Mouse (Mus musculus) CH12.LX (cell line): ENCODE measurements around the gene Cnpy1. TPM values are rescaled to one million over a fixed set of nuclear protein-coding genes. Genes with fewer than 3 reads are reported as not detected.

ENCODE experiments used
- DNase-seq: peaks from one replicate; pipeline ENCODE4 v3.0.0-alpha.2; 2013; ENCODE audit errors: extremely low read depth
- H3K27ac ChIP-seq: 2 replicates; pipeline ENCODE4 v1.5.1; 2012; ENCODE audit warnings: low read depth, mild to moderate bottlenecking, control low read depth, moderate library complexity; ENCODE audit not compliant: insufficient read depth
- H3K27me3 ChIP-seq: replicated peaks from 2 replicates; pipeline ENCODE3; 2012; ENCODE audit warnings: inconsistent platforms
- H3K36me3 ChIP-seq, 2 experiments: replicated peaks in 1 of 2; 2 replicates each; pipeline versions ENCODE3 to v1.6.1; 2012; ENCODE audit warnings: inconsistent platforms in 1 of 2, low read length in 1 of 2, mild to moderate bottlenecking in 1 of 2, mixed read lengths in 1 of 2, moderate library complexity in 1 of 2; ENCODE audit not compliant: control insufficient read depth in 1 of 2, insufficient read depth in 1 of 2
- H3K4me1 ChIP-seq, 2 experiments: 2 replicates each; pipeline ENCODE4 v1.6.1; 2012; ENCODE audit warnings: inconsistent platforms in 1 of 2, moderate library complexity in 1 of 2; ENCODE audit not compliant: insufficient read depth in 2 of 2, control insufficient read depth in 1 of 2
- H3K4me2 ChIP-seq: 2 replicates; pipeline ENCODE4 v1.6.1; 2012; ENCODE audit warnings: low read depth, mild to moderate bottlenecking, control low read depth; ENCODE audit not compliant: poor library complexity, insufficient read depth, severe bottlenecking
- H3K4me3 ChIP-seq, 3 experiments: fragments of 150-350 bp in 1 of 3; sonication (generic) in 1 of 3; replicated peaks in 1 of 3; 2 replicates each; pipeline versions ENCODE3 to v1.5.1; 2011 to 2012; ENCODE audit warnings: low read depth in 2 of 3, low read length in 2 of 3, mild to moderate bottlenecking in 2 of 3, moderate library complexity in 2 of 3, control low read depth in 1 of 3, improper control_type of control experiment in 1 of 3, inconsistent platforms in 1 of 3, mixed read lengths in 1 of 3; ENCODE audit not compliant: poor library complexity in 1 of 3
- H3K79me2 ChIP-seq: replicated peaks from 2 replicates; pipeline ENCODE4 v1.6.1; 2012; ENCODE audit warnings: mild to moderate bottlenecking, moderate library complexity; ENCODE audit not compliant: control insufficient read depth, poor library complexity, insufficient read depth, severe bottlenecking; ENCODE audit errors: extremely low read depth
- H3K9ac ChIP-seq: 2 replicates; pipeline ENCODE4 v1.6.1; 2012; ENCODE audit warnings: low read depth, mild to moderate bottlenecking, control low read depth, moderate library complexity; ENCODE audit not compliant: insufficient read depth
- H3K9me3 ChIP-seq: replicated peaks from 2 replicates; pipeline ENCODE3; 2012; ENCODE audit warnings: low read length, inconsistent platforms, mixed read lengths
- CHD2 ChIP-seq: IDR thresholded peaks from 2 replicates; pipeline ENCODE4 v1.6.1; 2011; ENCODE audit warnings: low read length, improper control_type of control experiment
- CTCF ChIP-seq, 2 experiments: IDR thresholded peaks in 1 of 2; conservative IDR thresholded peaks in 1 of 2; 2 replicates each; pipeline ENCODE4 v1.5.1; 2011 to 2012; ENCODE audit warnings: low read depth in 2 of 2, low read length in 2 of 2, improper control_type of control experiment in 1 of 2, inconsistent platforms in 1 of 2, mild to moderate bottlenecking in 1 of 2, moderate library complexity in 1 of 2
- EP300 ChIP-seq: IDR thresholded peaks from 2 replicates; pipeline ENCODE4 v1.6.1; 2011; ENCODE audit warnings: low read length, improper control_type of control experiment
- ETS1 ChIP-seq: conservative IDR thresholded peaks from 2 replicates; pipeline ENCODE4 v1.6.1; 2012; ENCODE audit warnings: low read depth, mild to moderate bottlenecking, inconsistent platforms, low read length, improper control_type of control experiment, moderate library complexity
- GABPA ChIP-seq: IDR thresholded peaks from 2 replicates; pipeline ENCODE4 v1.6.1; 2012; ENCODE audit warnings: low read depth, low read length, improper control_type of control experiment, inconsistent platforms; ENCODE audit not compliant: insufficient replicate concordance
- HCFC1 ChIP-seq: IDR thresholded peaks from 2 replicates; pipeline ENCODE4 v1.6.1; 2012; ENCODE audit warnings: low read depth, mild to moderate bottlenecking, inconsistent platforms, low read length, improper control_type of control experiment
- IRF4 ChIP-seq: IDR thresholded peaks from 2 replicates; pipeline ENCODE4 v1.6.1; 2014; ENCODE audit warnings: low read depth, mild to moderate bottlenecking, inconsistent platforms, low read length, improper control_type of control experiment
- KAT2A ChIP-seq: IDR thresholded peaks from 2 replicates; pipeline ENCODE4 v1.6.1; 2012; ENCODE audit warnings: low read length, improper control_type of control experiment, inconsistent platforms; ENCODE audit not compliant: insufficient replicate concordance
- MAFK ChIP-seq: IDR thresholded peaks from 2 replicates; pipeline ENCODE4 v1.6.1; 2011; ENCODE audit warnings: low read length, improper control_type of control experiment; ENCODE audit not compliant: insufficient replicate concordance
- MAX ChIP-seq: IDR thresholded peaks from 2 replicates; pipeline ENCODE4 v1.6.1; 2011; ENCODE audit warnings: low read length, improper control_type of control experiment
- MEF2A ChIP-seq: IDR thresholded peaks from 2 replicates; pipeline ENCODE4 v1.6.1; 2014; ENCODE audit warnings: low read depth, mild to moderate bottlenecking, inconsistent platforms, low read length, improper control_type of control experiment, borderline replicate concordance
- MXI1 ChIP-seq: IDR thresholded peaks from 2 replicates; pipeline ENCODE4 v1.6.1; 2011; ENCODE audit warnings: mild to moderate bottlenecking, low read depth, low read length, improper control_type of control experiment
- NRF1 ChIP-seq: IDR thresholded peaks from 2 replicates; pipeline ENCODE4 v1.6.1; 2014; ENCODE audit warnings: low read depth, mild to moderate bottlenecking, inconsistent platforms, low read length, improper control_type of control experiment, moderate library complexity
- POLR2A ChIP-seq: IDR thresholded peaks from 2 replicates; pipeline ENCODE4 v1.6.1; 2011; ENCODE audit warnings: low read depth, mild to moderate bottlenecking, improper control_type of control experiment, low read length
- POLR2AphosphoS2 ChIP-seq: IDR thresholded peaks from 2 replicates; pipeline ENCODE4 v1.6.1; 2011; ENCODE audit warnings: low read depth, low read length, improper control_type of control experiment
- RCOR1 ChIP-seq: conservative IDR thresholded peaks from 2 replicates; pipeline ENCODE4 v1.6.1; 2012; ENCODE audit warnings: low read depth, mild to moderate bottlenecking, inconsistent platforms, low read length, improper control_type of control experiment
- TBP ChIP-seq: conservative IDR thresholded peaks from 2 replicates; pipeline ENCODE4 v1.6.1; 2011; ENCODE audit warnings: low read depth, low read length, improper control_type of control experiment
- ZC3H11A ChIP-seq: IDR thresholded peaks from 2 replicates; pipeline ENCODE4 v1.6.1; 2012; ENCODE audit warnings: low read depth, mild to moderate bottlenecking, inconsistent platforms, low read length, improper control_type of control experiment
- dilution Hi-C: fragments of 300-500 bp; cut with MboI; formaldehyde crosslinking; loops from 2 replicates; pipeline ENCODE4 v1.14.3; 2020; ENCODE audit warnings: low sequenced_read_pairs; ENCODE audit not compliant: extremely low pct_unique_long_range_greater_than_20kb, extremely low pct_ligation_motif_present
- in situ Hi-C: fragments of 300-500 bp; cut with MboI; formaldehyde crosslinking; loops from 3 replicates; pipeline ENCODE4 v1.14.3; 2019; ENCODE audit warnings: low sequenced_read_pairs, low pct_ligation_motif_present, low pct_unique_long_range_greater_than_20kb, mixed read lengths
- polyA plus RNA-seq: library from polyadenylated mRNA; unstranded; fragments of >175 nt; gene quantifications from 2 replicates; pipeline ENCODE4 v1.2.1, GENCODE M21; 2012; ENCODE audit warnings: low read depth; ENCODE audit not compliant: insufficient read length
- total RNA-seq, 2 experiments: library from RNA; depleted of rRNA; stranded (reverse); fragments of 300-350 nt in 1 of 2; fragments of >200 nt in 1 of 2; gene quantifications; 2 replicates each; pipeline ENCODE4 v1.2.3; 2012 to 2014

Gene Cnpy1
- total and polyA plus RNA-seq, 3 experiments = 0.11 to 0.26 TPM; not detected in 1

DNA sequence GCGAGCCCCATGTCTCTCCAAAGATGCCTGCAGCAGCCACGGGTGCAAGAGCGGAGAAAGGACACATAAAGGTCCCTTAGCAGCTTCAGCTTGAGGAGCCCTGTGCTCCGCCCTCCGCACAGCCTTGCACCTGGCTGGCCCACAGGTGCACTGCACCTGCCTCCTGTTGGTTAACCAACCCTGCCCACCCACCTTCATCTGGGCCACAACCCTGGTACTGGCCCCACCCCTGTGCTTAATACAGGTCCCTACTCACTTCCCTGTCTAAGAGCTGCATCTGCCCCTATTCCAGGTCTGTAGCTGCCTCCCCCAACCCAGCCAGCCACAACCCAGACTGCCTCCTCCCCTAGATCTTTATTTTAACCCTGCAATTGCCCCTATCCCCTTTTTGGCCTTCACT, 16.5 kb upstream of the Cnpy1 start:
- in situ Hi-C loops = no loop called here
- no peaks in the 10 kb centered on the region for H3K4me1 ChIP-seq
- DNase-seq = no peak
- no peak overlapping the region for H3K9ac ChIP-seq
- no peaks in the 10 kb centered on the region for H3K79me2 ChIP-seq
- H3K27me3 ChIP-seq = no peaks in the 10 kb centered on the region
- no peak overlapping the region for H3K27ac ChIP-seq
- TF ChIP-seq TBP (no peak), GABPA (no peak), ZC3H11A (no peak), KAT2A (no peak), ETS1 (no peak), HCFC1 (no peak), RCOR1 (no peak), CHD2 (no peak), POLR2AphosphoS2 (no peak), MAFK (no peak), EP300 (no peak)
- dilution Hi-C loops = no loop called here
- no peak overlapping the region for H3K4me3 ChIP-seq
- H3K9me3 ChIP-seq = peaks cover 18% of the 10 kb centered on the region
- no peaks in the 10 kb centered on the region for H3K36me3 ChIP-seq
- H3K4me2 ChIP-seq = no peak overlapping the region

DNA sequence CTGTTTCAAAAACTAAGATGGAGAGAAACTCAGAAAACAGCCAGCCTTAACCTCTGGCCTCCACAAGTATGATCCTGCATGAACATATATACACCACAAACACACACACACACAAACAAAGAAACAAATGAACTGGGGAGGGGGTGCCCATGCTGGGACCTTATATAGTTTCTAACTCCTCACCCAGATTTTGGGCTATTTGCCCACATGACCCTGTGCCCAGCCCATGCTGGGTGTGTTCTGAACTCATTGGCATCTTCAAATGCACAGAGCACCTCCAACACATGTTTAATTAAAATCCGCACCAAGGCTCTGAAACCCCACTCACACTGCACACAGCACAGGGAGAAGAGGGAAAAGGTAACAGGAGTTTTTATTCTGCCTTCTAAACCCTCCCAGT, 14.3 kb upstream of the Cnpy1 start:
- no peak for TF ChIP-seq MAX
- H3K79me2 ChIP-seq = no peaks in the 10 kb centered on the region
- in situ Hi-C loops (no loop called here), dilution Hi-C loops (no loop called here)
- H3K9ac ChIP-seq = no peak overlapping the region
- H3K27me3 ChIP-seq = no peaks in the 10 kb centered on the region
- DNase-seq = no peak
- no peak overlapping the region for H3K27ac ChIP-seq
- no peaks in the 10 kb centered on the region for H3K4me1 ChIP-seq
- no peaks in the 10 kb centered on the region for H3K36me3 ChIP-seq
- H3K4me3 ChIP-seq = no peak overlapping the region
- H3K4me2 ChIP-seq = no peak overlapping the region
- peaks cover 18% of the 10 kb centered on the region for H3K9me3 ChIP-seq

- in situ Hi-C loops (no loop called here), dilution Hi-C loops (no loop called here)
- no peak for DNase-seq
- H3K4me1 ChIP-seq = no peaks in the 10 kb centered on the region
- H3K27me3 ChIP-seq = no peaks in the 10 kb centered on the region
- H3K9ac ChIP-seq = no peak overlapping the region
- H3K36me3 ChIP-seq = no peaks in the 10 kb centered on the region
- H3K79me2 ChIP-seq = no peaks in the 10 kb centered on the region
- TF ChIP-seq POLR2AphosphoS2 (no peak), TBP (no peak), EP300 (no peak), MEF2A (no peak), KAT2A (no peak), POLR2A (no peak), MXI1 (no peak), CTCF (conservative IDR thresholded peaks at IDR 0.05 in 1 of 2, IDR thresholded peaks at IDR 0.05 in 1 of 2; ENCODE audit: low read depth in 2 of 2, low read length in 2 of 2) (no peak), IRF4 (no peak), NRF1 (no peak)
- peaks cover 18% of the 10 kb centered on the region for H3K9me3 ChIP-seq
- H3K27ac ChIP-seq = no peak overlapping the region
- no peak overlapping the region for H3K4me2 ChIP-seq
- H3K4me3 ChIP-seq = no peak overlapping the region
Measured at GRCm38 (mm10) chr5:28259385-28259784, 13.8 kb upstream of the Cnpy1 start.
